Mouse (Mus musculus) thymus, postnatal 4 days (tissue): ENCODE measurements around the gene Ggn.
"Not testable (repeated sequence)": the region's sequence is repeated elsewhere in the genome, so short reads cannot be mapped to it uniquely, and the experiment has no call there.

Experiments used
- DNase-seq: peaks from one replicate; pipeline ENCODE4 v3.0.0; 2021

The Ggn gene

DNA sequence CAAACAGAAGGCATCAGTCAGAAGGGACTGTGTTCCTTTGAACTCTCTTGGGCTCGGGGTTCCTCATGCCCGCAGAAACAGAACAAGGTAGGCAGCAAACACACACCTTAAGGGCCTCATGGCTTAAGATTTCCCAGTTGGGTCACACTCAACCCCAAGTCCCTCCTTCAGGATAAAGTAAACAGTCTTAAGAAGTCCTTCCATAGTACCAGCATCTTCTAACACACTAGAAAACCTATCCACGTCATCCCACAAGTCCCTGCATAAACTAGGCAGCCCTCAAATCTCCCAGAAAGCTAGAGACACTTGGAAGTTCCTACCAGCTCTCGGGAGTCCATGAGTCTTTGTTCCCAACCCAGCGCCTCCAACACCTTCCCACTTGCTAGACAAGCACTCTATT lies 7.7 kb upstream of the Ggn start:
- no peak for DNase-seq

DNA sequence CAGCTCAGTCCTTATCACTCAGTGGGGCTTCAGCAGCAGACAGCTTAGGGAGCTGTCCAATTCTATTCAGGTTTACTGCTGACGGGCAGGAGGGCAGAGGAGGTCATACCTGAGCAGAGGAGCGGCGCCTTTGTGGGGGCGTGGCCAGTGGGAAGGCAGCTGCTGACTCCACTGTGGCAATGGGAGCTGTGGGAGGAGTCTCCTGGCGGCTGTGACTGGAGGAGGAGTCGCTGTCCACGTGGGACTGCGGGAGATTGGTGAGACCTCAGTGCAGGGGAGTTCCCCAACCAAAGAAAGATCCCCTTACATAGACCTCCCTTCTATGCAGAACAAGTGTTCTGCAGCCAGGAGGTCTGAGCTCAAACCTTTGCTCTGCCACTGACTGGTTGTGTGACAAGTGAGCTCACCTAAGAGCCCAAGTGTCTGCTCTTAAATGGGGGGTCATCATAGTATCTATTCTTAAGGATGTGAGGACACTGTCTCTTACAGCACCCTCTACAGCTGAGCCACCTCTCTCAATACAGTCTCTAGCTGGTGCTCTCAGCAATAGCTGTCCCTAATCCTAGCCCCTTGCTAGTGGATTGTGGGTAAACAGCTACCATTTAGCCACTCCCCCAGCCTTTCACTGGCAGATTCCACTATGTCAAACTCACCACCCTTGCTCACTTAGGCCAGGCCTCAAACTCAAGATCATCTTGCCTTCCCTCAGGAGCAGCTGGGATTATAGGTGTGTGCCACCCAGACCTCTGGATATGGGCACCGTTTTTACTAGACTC lies 7.1 kb upstream of the Ggn start:
- peak; percentile 67 for DNase-seq

GRCm38 (mm10) chr7:29167656-29168055 lies 2.4 kb upstream of the Ggn start:
- no peak for DNase-seq

- DNase-seq = no peak
Observed at GRCm38 (mm10) chr7:29168121-29168695, 1.8 kb upstream of the Ggn start.

- DNase-seq = peak; percentile 43
Observed at GRCm38 (mm10) chr7:29168791-29169230, 1.2 kb upstream of the Ggn start.

GRCm38 (mm10) chr7:29169231-29170065 lies 562 bp upstream of the Ggn start:
- DNase-seq = peak; percentile 52

DNA sequence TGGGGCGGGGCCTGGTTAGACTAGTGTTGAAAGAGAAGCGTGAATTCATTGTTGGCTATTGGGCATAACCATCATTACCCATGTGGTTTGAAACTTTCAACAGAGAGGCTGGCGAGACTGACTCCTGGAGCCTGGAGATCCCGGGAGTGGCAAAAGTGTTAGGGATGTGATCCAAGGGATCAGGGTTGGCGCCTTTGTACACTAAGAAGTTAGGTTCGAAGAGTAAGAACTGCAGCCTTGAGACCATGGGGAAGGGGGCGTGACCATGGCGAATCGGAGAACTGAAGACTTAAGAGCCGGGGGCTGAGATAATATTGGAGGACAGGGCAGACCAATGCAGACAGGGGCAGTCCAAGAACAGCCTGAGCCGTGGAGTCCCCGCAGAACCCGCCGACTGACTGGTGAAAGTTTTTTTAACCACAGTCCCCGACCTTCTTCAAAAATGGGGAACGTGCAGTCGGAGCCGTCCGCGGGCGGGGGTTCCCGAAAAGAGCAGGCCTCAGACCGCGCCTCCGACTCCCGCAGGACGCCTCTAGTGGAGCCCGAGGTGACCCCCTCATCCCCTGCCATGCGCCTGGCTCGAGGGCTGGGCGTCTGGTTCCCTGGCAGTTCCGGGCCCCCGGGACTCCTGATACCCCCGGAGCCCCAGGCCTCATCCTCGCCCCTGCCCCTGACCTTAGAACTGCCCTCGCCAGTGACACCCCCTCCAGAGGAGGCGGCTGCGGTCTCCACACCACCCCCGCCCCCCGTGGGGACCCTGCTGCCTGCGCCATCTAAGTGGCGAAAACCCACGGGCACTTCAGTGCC lies 948 bp downstream of the Ggn start:
- peak; percentile 47 for DNase-seq

DNA sequence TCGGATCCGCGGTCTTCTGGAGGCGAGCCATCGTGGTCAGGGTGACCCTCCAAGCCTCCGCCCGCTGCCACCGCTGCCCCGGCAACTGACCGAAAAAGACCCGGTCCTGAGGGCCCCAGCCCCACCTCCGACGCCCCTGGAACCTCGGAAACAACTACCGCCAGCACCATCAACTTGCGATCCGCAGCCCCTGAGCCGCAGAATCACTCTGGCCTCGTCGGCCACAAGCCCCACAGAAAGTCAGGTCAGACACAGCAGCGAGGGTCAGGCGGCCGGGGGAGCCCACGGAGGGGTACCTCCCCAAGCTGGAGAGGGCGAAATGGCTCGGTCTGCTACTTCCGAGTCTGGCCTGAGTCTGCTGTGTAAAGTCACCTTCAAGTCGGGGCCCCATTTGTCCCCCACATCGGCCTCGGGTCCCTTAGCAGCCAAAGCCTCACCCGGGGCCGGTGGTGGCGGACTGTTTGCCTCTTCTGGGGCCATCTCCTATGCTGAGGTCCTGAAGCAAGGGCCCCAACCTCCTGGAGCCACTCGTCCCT lies 1.6 kb downstream of the Ggn start:
- DNase-seq = no peak

- peak; percentile 26 for DNase-seq
Observed at GRCm38 (mm10) chr7:29172390-29173016, 2.5 kb downstream of the Ggn start.

GRCm38 (mm10) chr7:29178106-29178505 lies 8.1 kb downstream of the Ggn start:
- DNase-seq = peak; percentile 41

DNA sequence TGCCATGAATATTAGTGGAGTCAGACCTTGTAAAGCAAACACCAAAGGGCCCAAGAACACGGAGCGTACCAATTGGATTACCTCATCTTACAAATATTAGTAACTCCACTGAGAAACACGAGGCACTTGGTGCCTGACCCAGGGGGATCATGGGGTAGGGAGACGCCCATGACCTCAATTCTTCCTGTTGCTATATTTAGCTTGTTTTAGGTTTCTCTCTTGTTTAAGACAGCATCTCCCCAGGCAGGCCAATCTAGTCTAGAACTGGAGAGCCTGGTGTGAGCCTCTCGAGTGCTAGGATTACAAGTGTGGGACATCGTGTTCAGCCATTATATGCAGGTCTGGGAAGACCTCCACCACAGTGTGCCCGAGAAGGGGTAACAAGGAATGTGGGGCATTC lies 9.3 kb downstream of the Ggn start:
- peak; percentile 15 for DNase-seq

- peak; percentile 97 for DNase-seq
Observed at GRCm38 (mm10) chr7:29180077-29180853, 10.3 kb downstream of the Ggn start, which contains the start of gene Psmd8. Gene Psmd8 (minus strand): TSS chr7:29180701.

DNA sequence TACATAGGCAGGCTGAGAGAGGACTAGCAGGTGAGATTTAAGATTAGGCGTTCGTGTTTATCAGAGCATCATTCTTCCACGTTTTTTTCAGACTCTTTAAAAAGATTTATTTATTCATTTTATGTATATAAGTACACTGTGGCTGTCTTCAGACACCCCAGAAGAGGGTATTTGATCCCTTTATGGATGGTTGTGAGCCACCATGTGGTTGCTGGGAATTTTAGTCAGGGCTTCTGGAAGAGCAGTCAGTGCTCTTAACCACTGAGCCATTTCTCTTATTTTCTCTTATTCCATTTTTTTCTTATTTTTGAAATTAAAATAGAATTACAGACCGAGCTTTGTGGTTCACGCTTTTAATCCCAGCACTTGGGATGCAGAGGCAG lies 10.8 kb downstream of the Ggn start:
- DNase-seq = no peak

DNA sequence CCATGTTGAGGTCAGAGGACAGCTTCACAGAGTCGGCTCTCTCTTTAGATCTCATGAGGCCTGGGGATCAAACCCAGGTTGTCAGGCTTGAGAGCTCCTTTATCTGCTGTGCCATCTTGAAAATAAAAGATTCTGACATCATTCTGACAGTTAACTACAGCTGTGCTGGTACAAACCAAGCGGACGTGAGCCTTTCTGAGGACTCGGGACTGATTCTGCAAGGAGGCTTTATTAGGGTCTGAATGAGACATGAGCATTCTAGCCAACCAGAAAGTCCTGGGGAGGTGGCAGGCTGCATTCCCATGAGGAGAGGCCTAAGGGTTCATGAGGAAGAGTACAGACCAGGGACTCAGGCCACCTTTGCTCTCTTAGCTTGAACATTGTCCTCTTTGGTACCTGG lies 11.3 kb downstream of the Ggn start:
- DNase-seq = not testable (repeated sequence)

DNA sequence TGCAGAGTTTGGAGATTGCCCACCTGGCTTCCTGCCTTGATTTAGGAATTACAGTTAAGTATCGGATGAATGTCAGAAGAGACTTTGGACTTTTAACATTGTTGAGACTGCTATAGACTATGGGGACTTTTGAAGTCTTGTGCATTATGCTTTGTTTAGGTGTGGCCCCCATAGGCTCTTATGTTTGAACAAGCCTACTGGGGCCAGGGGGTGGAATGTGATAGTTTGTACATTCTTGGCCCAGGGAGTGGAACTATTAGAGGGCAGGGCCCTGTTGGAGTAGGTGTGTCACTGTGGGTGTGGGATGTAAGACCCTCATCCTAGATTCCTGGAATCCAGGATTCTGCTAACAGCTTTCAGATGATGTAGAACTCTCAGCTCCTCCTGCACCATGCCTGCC lies 24.2 kb downstream of the Ggn start:
- not testable (repeated sequence) for DNase-seq

GRCm38 (mm10) chr7:29202577-29202976 lies 32.6 kb downstream of the Ggn start:
- peak; percentile 44 for DNase-seq

DNA sequence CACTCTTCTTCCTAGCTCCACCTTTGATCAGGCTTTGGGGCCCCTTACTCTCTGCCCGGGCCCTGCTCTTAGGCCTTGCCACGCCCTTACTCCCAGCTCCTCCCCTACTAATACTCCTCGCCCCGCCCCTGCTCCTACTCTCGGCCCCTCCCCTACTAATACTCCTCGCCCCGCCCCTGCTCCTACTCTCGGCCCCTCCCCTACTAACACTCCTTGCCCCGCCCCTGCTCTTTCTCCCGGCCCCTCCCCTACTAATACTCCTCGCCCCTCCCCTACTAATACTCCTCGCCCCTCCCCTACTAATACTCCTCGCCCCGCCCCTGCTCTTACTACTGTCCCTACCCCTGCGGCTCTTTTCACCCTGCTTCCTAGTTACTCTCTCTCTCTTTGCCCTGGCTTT lies 41.0 kb downstream of the Ggn start:
- peak; percentile 60 for DNase-seq

DNA sequence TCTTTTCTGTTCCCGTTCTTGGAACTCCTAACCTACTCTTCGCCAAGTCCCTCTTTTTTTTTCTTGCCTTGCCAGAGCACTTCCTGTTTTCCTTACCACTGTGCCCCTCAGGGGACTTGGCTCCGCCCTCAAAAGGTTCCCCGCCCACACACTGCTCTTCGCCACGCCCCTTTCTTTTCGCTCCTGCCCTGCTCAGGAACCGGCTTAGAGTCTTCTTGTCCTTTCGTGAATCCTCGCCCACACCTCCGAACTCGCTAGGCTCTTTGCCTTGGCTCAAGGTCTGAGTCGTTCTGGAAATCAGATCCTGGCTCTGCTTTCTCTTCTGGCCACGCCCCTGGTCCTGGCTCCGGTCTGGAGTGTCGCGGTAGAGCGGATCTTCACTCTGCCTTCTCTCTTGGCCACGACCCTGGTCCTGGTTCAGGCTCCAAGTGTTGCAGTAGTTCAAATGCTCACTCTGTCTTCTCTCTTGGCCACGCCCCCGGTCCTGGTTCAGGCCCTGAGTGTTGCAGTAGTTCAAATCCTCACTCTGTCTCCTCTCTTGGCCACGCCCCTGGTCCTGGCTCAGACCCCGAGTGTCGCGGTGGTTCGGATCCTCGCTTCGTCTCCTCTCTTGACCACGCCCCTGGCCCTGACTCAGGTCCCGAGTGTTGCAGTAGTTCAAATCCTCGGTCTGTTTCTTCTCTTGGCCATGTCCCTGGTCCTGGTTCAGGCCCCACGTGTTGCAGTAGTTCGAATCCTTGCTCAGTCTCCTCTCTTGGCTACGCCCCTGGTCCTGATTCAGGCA lies 41.6 kb downstream of the Ggn start:
- DNase-seq = peak; percentile 89

GRCm38 (mm10) chr7:29212199-29212765 lies 42.3 kb downstream of the Ggn start:
- peak; percentile 27 for DNase-seq
